Mouse (Mus musculus) lung, embryonic 16.5 days (tissue): ENCODE results near the gene Cyp4f39. TPM values are rescaled to one million over a fixed set of nuclear protein-coding genes. Genes with fewer than 3 reads are reported as not detected.
A peak's percentile ranks its signal among the peaks of the same experiment; 100 is the strongest.
"Not testable (repeated sequence)": the region's sequence is repeated elsewhere in the genome, so short reads cannot be mapped to it uniquely, and the experiment has no call there.

Experiments used
- ATAC-seq: fragments of 200-750 bp; cut with Nextera tagmentation; 2 replicates; pipeline ENCODE4 v1.8.0; 2017; ENCODE audit warnings: low read depth, mild to moderate bottlenecking, moderate library complexity
- H3K27ac ChIP-seq: fragments of 300-500 bp; sonication (generic); 2 replicates; pipeline ENCODE4 v1.5.1; 2014; ENCODE audit warnings: mild to moderate bottlenecking, control low read depth, low read length
- H3K27me3 ChIP-seq: fragments of 300-500 bp; sonication (generic); 2 replicates; pipeline ENCODE4 v1.6.1; 2014; ENCODE audit warnings: low read depth, low read length, mixed read lengths; ENCODE audit not compliant: control insufficient read depth, insufficient read depth
- H3K36me3 ChIP-seq: fragments of 300-500 bp; sonication (generic); 2 replicates; pipeline ENCODE4 v1.6.1; 2014; ENCODE audit warnings: low read length; ENCODE audit not compliant: control insufficient read depth, insufficient read depth
- H3K4me1 ChIP-seq: fragments of 300-500 bp; sonication (generic); replicated peaks from 2 replicates; pipeline ENCODE4 v1.6.1; 2014; ENCODE audit warnings: low read length, mixed read lengths; ENCODE audit not compliant: control insufficient read depth, insufficient read depth
- H3K4me2 ChIP-seq: fragments of 300-500 bp; sonication (generic); 2 replicates; pipeline ENCODE4 v1.6.1; 2014; ENCODE audit warnings: low read depth, low read length, control low read depth
- H3K4me3 ChIP-seq: fragments of 300-500 bp; sonication (generic); 2 replicates; pipeline ENCODE4 v1.5.1; 2014; ENCODE audit warnings: mild to moderate bottlenecking, low read length, control low read depth
- H3K9ac ChIP-seq: fragments of 300-500 bp; sonication (generic); 2 replicates; pipeline ENCODE4 v1.6.1; 2014; ENCODE audit warnings: low read length, control low read depth
- H3K9me3 ChIP-seq: fragments of 300-500 bp; sonication (generic); 2 replicates; pipeline ENCODE4 v1.6.1; 2016; ENCODE audit warnings: low read length; ENCODE audit not compliant: control insufficient read depth
- WGBS: fragments of 180-500 bp; shearing (Covaris S2); extraction: QIAGEN DNeasy Blood & Tissue Kit; methylation state at CpG from one replicate; pipeline ENCODE4 v1.1.7; 2014; 5-methylcytosine and 5-hydroxymethylcytosine counted together
- polyA plus RNA-seq: library from polyadenylated mRNA; unstranded; fragments of >200 nt; fragmentation: Nextera tagmentation; extraction: Ambion mirVana; gene quantifications from 2 replicates; pipeline ENCODE4 v1.2.1, GENCODE M21; 2015

Cyp4f39 gene
- polyA plus RNA-seq, 1 experiment from 2014 or later, result 0.69 TPM

DNA sequence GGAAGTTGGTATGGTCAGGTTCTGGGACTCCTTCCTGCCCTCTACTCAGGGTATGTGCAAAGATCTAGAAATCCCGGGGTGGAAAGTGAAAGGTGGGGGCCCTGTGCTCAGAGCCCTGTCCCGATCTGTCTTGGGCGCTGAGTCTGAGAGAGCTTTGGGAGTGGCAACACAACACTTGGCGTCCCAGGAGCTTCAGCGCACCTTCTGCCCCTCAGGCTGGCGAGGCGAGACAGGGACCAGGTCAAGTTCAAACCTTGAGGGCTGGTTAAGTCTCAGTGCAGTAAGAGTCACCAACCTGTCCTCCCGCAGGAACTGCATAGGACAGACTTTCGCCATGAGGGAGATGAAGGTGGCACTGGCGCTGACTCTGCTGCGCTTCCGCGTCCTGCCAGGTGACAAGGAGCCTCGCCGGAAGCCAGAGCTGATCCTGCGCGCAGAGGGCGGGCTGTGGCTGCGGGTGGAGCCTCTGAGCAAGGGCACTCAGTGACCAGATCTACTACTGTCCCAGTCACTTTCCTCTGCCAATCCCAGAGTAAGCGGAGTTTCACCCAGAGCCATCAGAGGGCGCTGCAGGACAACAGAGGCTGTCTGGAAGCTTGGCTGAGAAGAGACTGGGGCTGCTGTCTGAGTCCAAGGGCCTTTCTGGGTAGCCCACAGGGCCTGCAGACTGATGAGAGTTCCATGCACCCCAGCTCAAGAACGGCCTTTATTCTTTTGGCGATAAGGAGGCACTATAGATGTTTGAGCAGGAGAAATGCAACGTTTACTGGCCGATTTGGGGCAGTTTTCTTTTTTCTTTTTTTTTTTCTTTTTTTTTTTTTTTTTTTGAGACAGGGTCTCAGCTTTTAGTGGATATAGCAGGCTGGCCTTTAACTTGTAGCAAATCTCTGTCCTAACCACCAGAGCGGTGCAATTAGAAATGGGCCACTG is 76.2 kb downstream of the Cyp4f39 start:
- ATAC-seq, result peak; percentile 92
- Histone ChIP-seq H3K4me1 (no peaks in the 10 kb centered on the region), H3K4me3 (peak overlapping the region; percentile 45), H3K27ac (no peak overlapping the region), H3K9me3 (no peaks in the 10 kb centered on the region), H3K9ac (peak overlapping the region; percentile 67), H3K36me3 (no peaks in the 10 kb centered on the region), H3K27me3 (no peaks in the 10 kb centered on the region), H3K4me2 (peak overlapping the region; percentile 60)
- WGBS, result 13% methylated on average over 26 of the region's 26 CpGs

DNA sequence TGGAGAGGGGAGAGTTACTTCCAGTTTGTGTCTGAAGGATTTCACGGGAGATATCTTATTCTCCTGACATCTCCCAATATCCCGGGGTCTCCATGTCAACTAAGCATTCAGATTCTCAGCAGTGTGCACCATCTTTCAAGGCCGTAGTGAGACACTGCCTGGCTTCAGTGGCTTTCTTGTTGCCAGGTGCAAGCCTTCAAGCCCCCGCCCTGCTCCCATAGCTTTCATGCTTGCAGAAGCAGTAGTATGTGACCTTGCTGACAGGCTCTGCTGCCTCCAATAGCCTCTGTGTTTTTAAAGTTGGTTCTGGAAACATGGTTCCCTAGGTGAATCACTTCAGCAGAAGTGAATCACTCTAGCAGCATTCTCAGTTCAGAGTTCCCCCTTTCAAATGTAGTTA is 79.8 kb downstream of the Cyp4f39 start:
- H3K36me3 ChIP-seq, H3K4me1 ChIP-seq, H3K27me3 ChIP-seq, H3K9ac ChIP-seq, H3K9me3 ChIP-seq, H3K4me2 ChIP-seq, H3K27ac ChIP-seq, ATAC-seq, H3K4me3 ChIP-seq: not testable (repeated sequence)
- 50% methylated on average over 4 of the region's 4 CpGs for WGBS

- no peak overlapping the region for H3K9ac ChIP-seq
- ATAC-seq, result no peak
- no peak overlapping the region for H3K4me2 ChIP-seq
- H3K27me3 ChIP-seq, result no peaks in the 10 kb centered on the region
- H3K9me3 ChIP-seq, result no peaks in the 10 kb centered on the region
- no peak overlapping the region for H3K27ac ChIP-seq
- peaks cover 6% of the 10 kb centered on the region; the same call in 1 of the 2 replicates for H3K4me1 ChIP-seq
- H3K36me3 ChIP-seq, result no peaks in the 10 kb centered on the region
- 66% methylated on average over 6 of the region's 6 CpGs for WGBS
- H3K4me3 ChIP-seq, result no peak overlapping the region
These were observed 81.5 kb downstream of the Cyp4f39 start for GRCm38 (mm10) chr17:32534068-32534467.

DNA sequence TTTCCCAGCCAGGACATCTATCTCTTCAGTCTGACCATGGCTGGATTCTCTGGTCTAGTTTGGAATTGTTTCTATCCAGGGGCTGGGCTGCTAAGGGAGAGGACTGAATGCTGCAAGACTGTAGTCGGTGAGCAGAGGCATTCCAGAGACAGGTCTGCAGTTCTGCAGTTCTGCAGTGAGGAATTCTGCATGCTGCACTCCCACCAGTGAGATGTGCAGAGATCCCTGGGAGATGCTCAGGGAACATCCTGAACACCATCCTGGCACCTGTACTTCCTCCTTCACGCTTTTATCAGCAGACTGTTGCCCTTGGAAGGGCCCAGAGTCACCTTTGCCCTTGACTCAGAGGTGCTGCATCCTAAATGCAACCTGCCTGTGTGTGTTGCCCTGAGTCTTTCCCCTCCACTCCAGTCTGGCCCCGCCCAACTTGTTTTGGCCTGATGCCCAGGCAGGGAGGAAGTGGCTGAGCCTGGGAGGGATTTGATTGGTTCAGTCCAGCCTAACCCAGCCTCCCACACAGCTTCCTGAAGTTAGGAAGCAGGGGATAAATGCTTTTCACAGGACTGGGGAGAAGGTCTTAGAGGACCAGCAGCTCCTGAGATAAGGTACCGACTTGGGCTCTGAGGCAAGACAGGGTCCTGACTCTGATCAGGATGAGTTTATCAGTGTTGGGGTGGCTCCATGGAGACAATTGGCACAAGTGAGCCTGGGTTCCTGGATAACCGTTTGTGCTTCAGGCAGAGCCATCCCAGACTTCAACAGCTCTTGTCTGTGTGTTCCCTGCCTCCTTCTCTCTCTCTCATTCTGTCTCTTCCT is 83.7 kb downstream of the Cyp4f39 start, which contains the start of gene Cyp4f16:
Cyp4f16 (plus strand) TSS at position 508 of the 816 bp plus-strand sequence.
- not testable (repeated sequence) for H3K27ac ChIP-seq, H3K36me3 ChIP-seq

DNA sequence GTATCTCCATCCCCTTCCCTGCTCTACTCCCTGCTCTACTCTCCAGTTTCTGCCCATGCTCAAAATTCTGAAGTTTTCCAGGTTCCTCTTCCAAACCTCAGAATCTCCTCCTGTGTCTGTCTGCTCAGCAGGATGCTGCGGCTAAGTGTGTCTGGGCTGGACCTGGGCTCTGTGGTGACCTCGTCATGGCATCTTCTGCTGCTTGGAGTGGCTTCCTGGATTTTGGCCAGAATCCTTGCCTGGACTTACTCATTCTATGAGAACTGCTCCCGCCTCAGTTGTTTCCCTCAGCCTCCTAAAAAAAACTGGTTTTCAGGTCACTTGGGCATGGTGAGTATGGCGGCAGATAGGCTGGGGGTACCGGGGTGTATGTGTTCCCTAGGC is 84.3 kb downstream of the Cyp4f39 start:
- no peak overlapping the region for H3K27ac ChIP-seq
- ATAC-seq, result peak; percentile 39; the same call in 1 of the 2 replicates
- H3K36me3 ChIP-seq, result no peaks in the 10 kb centered on the region

More for the DNA sequence above, 83.7 kb downstream of the Cyp4f39 start, which contains the start of gene Cyp4f16:
- Histone ChIP-seq H3K9ac (peak within 1 kb of the TSS; percentile 56), H3K4me3 (peak within 1 kb of the TSS; percentile 58), H3K4me2 (peak within 1 kb of the TSS; percentile 61)
- peak; percentile 98 for ATAC-seq
- H3K27me3 ChIP-seq, H3K9me3 ChIP-seq, H3K4me1 ChIP-seq: not testable (repeated sequence)
- WGBS, result 6% methylated on average over 5 of the region's 5 CpGs

More for the DNA sequence above, 84.3 kb downstream of the Cyp4f39 start:
- H3K4me3 ChIP-seq, result peak overlapping the region; percentile 58
- peak overlapping the region; percentile 56 for H3K9ac ChIP-seq
- no peaks in the 10 kb centered on the region for H3K9me3 ChIP-seq
- H3K27me3 ChIP-seq, result no peaks in the 10 kb centered on the region
- WGBS, result 54% methylated on average over 5 of the region's 5 CpGs
- H3K4me2 ChIP-seq, result peak overlapping the region; percentile 61
- H3K4me1 ChIP-seq, result peaks cover 6% of the 10 kb centered on the region; the same call in 1 of the 2 replicates

Other genes with a start within 250 kb of the Cyp4f39 start
- 70.6 and 83.2 TPM in 2 replicates for gene Brd4, start 168.0 kb upstream of the Cyp4f39 start, polyA plus RNA-seq
- gene Akap8, start 131.5 kb upstream of the Cyp4f39 start, polyA plus RNA-seq, result 92.9 and 100 TPM in 2 replicates
- 101 and 108 TPM in 2 replicates for gene Akap8l, start 102.1 kb upstream of the Cyp4f39 start, polyA plus RNA-seq
- gene Wiz, start 63.3 kb upstream of the Cyp4f39 start, polyA plus RNA-seq, result 22.6 and 27.0 TPM in 2 replicates
- 1.7 and 4.0 TPM in 2 replicates for gene Rasal3, start 49.1 kb upstream of the Cyp4f39 start, polyA plus RNA-seq
- gene Pglyrp2, start 28.6 kb upstream of the Cyp4f39 start, polyA plus RNA-seq, result 0.74 TPM in 1 of 2 replicates, not detected in the other
- 7.9 and 8.7 TPM in 2 replicates for gene Cyp4f17, start 53.3 kb downstream of the Cyp4f39 start, polyA plus RNA-seq
- 19.7 and 22.7 TPM in 2 replicates for gene Cyp4f16, start 83.8 kb downstream of the Cyp4f39 start, polyA plus RNA-seq
- not detected in 2 replicates for gene Cyp4f37, start 168.6 kb downstream of the Cyp4f39 start, polyA plus RNA-seq
- gene Cyp4f40, start 206.2 kb downstream of the Cyp4f39 start, polyA plus RNA-seq, result 0.21 TPM in 1 of 2 replicates, not detected in the other
- not detected in 2 replicates for gene Cyp4f15, start 232.9 kb downstream of the Cyp4f39 start, polyA plus RNA-seq